Mouse (Mus musculus) E14TG2a.4 (cell line): Measurements from ENCODE around the gene Kcp.

ENCODE experiments used
- CTCF ChIP-seq: conservative IDR thresholded peaks from 2 replicates; pipeline ENCODE4 v1.5.1; 2014; ENCODE audit warnings: low read length
- NANOG ChIP-seq: IDR thresholded peaks from 2 replicates; pipeline ENCODE4 v1.6.1; 2014; ENCODE audit warnings: borderline replicate concordance, low read length, mixed read lengths
- POU5F1 ChIP-seq: IDR thresholded peaks from 2 replicates; pipeline ENCODE4 v1.6.1; 2014; ENCODE audit warnings: low read length, borderline replicate concordance

- TF ChIP-seq CTCF (no peak), NANOG (no peak), POU5F1 (no peak)
Measured at GRCm38 (mm10) chr6:29428171-29428570, 79.6 kb downstream of the Kcp start.
